Mouse (Mus musculus) spleen, adult 2 months (tissue): ENCODE measurements around the gene Ddx42.
A peak's percentile ranks its signal among the peaks of the same experiment; 100 is the strongest.

ENCODE experiments used
- CTCF ChIP-seq: fragments of 200-500 bp; IDR thresholded peaks from 2 replicates; pipeline ENCODE4 v1.5.1; 2011; ENCODE audit warnings: mild to moderate bottlenecking, inconsistent platforms; ENCODE audit not compliant: insufficient read depth, insufficient read length, insufficient replicate concordance; ENCODE audit errors: extremely low read depth
- POLR2A ChIP-seq: fragments of 200-500 bp; IDR thresholded peaks from 2 replicates; pipeline ENCODE4 v1.6.1; 2011; ENCODE audit warnings: low read depth, low read length, inconsistent platforms

DNA sequence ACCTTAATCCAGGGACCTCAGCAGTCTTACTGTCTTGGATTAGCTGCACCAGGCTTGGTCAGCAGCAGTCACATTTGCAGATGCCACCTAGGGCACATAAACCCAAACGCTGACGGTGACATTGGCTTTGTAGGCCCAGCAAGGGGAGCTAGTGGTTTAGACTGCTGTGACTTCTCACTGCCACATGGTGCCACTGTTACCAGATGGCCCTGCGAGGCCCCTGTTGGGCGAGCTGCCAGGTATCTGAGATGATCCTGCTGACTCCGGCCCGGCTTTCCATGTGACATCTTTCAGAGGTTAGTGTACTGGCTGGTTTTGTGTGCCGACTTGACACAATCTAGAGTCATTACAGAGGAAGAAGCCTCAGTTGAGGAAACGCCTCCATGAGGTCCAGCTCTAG is 72.6 kb downstream of the Ddx42 start:
- no peak for TF ChIP-seq POLR2A
- peak; percentile 32; the same call in 1 of the 2 replicates for TF ChIP-seq CTCF
